Mouse (Mus musculus): ENCODE measurements around the gene Qtrt1. TPM values are rescaled to one million over a fixed set of nuclear protein-coding genes. Genes with fewer than 3 reads are reported as not detected.

The Qtrt1 gene
- total RNA-seq, 2 experiments from 2014 or later: 34.9 to 40.4 TPM

Other genes starting within 250 kb of the Qtrt1 start
- gene Pde4a, start 246.1 kb upstream of the Qtrt1 start, total RNA-seq (2014; fragmentation: Nextera tagmentation): 19.9 and 25.7 TPM in 2 replicates
- 3.8 and 4.1 TPM in 2 replicates for gene Pde4a, start 246.1 kb upstream of the Qtrt1 start, total RNA-seq (2017)
- 28.8 TPM in 2 replicates for gene Keap1, start 172.5 kb upstream of the Qtrt1 start, total RNA-seq (2014; fragmentation: Nextera tagmentation)
- gene Keap1, start 172.5 kb upstream of the Qtrt1 start, total RNA-seq (2017): 31.9 and 33.5 TPM in 2 replicates
- gene S1pr5, start 163.4 kb upstream of the Qtrt1 start, total RNA-seq (2014; fragmentation: Nextera tagmentation): not detected in 2 replicates
- 0.21 and 0.56 TPM in 2 replicates for gene S1pr5, start 163.4 kb upstream of the Qtrt1 start, total RNA-seq (2017)
- 6.4 and 8.9 TPM in 2 replicates for gene Atg4d, start 146.5 kb upstream of the Qtrt1 start, total RNA-seq (2014; fragmentation: Nextera tagmentation)
- 5.5 and 5.9 TPM in 2 replicates for gene Atg4d, start 146.5 kb upstream of the Qtrt1 start, total RNA-seq (2017)
- 50.9 and 56.3 TPM in 2 replicates for gene Kri1, start 123.9 kb upstream of the Qtrt1 start, total RNA-seq (2014; fragmentation: Nextera tagmentation)
- gene Kri1, start 123.9 kb upstream of the Qtrt1 start, total RNA-seq (2017): 59.5 and 86.0 TPM in 2 replicates
- 11.0 and 12.9 TPM in 2 replicates for gene Cdkn2d, start 120.4 kb upstream of the Qtrt1 start, total RNA-seq (2014; fragmentation: Nextera tagmentation)
- gene Cdkn2d, start 120.4 kb upstream of the Qtrt1 start, total RNA-seq (2017): 15.4 and 16.7 TPM in 2 replicates
- 2.5 and 5.4 TPM in 2 replicates for gene Ap1m2, start 99.5 kb upstream of the Qtrt1 start, total RNA-seq (2014; fragmentation: Nextera tagmentation)
- 0.10 and 0.43 TPM in 2 replicates for gene Ap1m2, start 99.5 kb upstream of the Qtrt1 start, total RNA-seq (2017)
- 117 and 134 TPM in 2 replicates for gene Slc44a2, start 91.1 kb upstream of the Qtrt1 start, total RNA-seq (2014; fragmentation: Nextera tagmentation)
- 83.5 and 89.1 TPM in 2 replicates for gene Slc44a2, start 91.1 kb upstream of the Qtrt1 start, total RNA-seq (2017)
- gene Ilf3, start 44.0 kb upstream of the Qtrt1 start, total RNA-seq (2014; fragmentation: Nextera tagmentation): 82.0 and 84.2 TPM in 2 replicates
- 73.4 and 104 TPM in 2 replicates for gene Ilf3, start 44.0 kb upstream of the Qtrt1 start, total RNA-seq (2017)
- gene Dnm2, start 13.1 kb downstream of the Qtrt1 start, total RNA-seq (2014; fragmentation: Nextera tagmentation): 76.9 and 91.2 TPM in 2 replicates
- 87.7 and 113 TPM in 2 replicates for gene Dnm2, start 13.1 kb downstream of the Qtrt1 start, total RNA-seq (2017)
- 8.4 and 13.9 TPM in 2 replicates for gene Tmed1, start 98.4 kb downstream of the Qtrt1 start, total RNA-seq (2014; fragmentation: Nextera tagmentation)
- gene Tmed1, start 98.4 kb downstream of the Qtrt1 start, total RNA-seq (2017): 17.4 and 23.6 TPM in 2 replicates
- 17.1 and 27.3 TPM in 2 replicates for gene AB124611, start 114.3 kb downstream of the Qtrt1 start, total RNA-seq (2014; fragmentation: Nextera tagmentation)
- 20.5 and 24.1 TPM in 2 replicates for gene AB124611, start 114.3 kb downstream of the Qtrt1 start, total RNA-seq (2017)
- 65.9 and 81.6 TPM in 2 replicates for gene Carm1, start 135.1 kb downstream of the Qtrt1 start, total RNA-seq (2014; fragmentation: Nextera tagmentation)
- gene Carm1, start 135.1 kb downstream of the Qtrt1 start, total RNA-seq (2017): 17.0 and 27.3 TPM in 2 replicates
- 37.5 and 39.9 TPM in 2 replicates for gene Timm29, start 180.9 kb downstream of the Qtrt1 start, total RNA-seq (2014; fragmentation: Nextera tagmentation)
- gene Timm29, start 180.9 kb downstream of the Qtrt1 start, total RNA-seq (2017): 51.6 and 59.1 TPM in 2 replicates
- gene Yipf2, start 181.0 kb downstream of the Qtrt1 start, total RNA-seq (2014; fragmentation: Nextera tagmentation): 16.2 and 19.9 TPM in 2 replicates
- 12.2 and 18.2 TPM in 2 replicates for gene Yipf2, start 181.0 kb downstream of the Qtrt1 start, total RNA-seq (2017)
- 60.6 and 67.8 TPM in 2 replicates for gene Smarca4, start 204.3 kb downstream of the Qtrt1 start, total RNA-seq (2014; fragmentation: Nextera tagmentation)
- gene Smarca4, start 204.3 kb downstream of the Qtrt1 start, total RNA-seq (2017): 58.6 and 60.7 TPM in 2 replicates